Mouse (Mus musculus) kidney, adult 2 months (tissue): ENCODE measurements around the gene Olfr609. TPM values are rescaled to one million over a fixed set of nuclear protein-coding genes. Genes with fewer than 3 reads are reported as not detected.

Experiments
- DNase-seq: peaks from one replicate; pipeline ENCODE4 v3.0.0; 2021
- H3K27ac ChIP-seq: fragments of 200-500 bp; 2 replicates; pipeline ENCODE4 v1.5.1; 2012; ENCODE audit warnings: low read depth, low read length, control low read depth, inconsistent platforms; ENCODE audit not compliant: insufficient read depth
- H3K27me3 ChIP-seq: fragments of 200-500 bp; replicated peaks from 2 replicates; pipeline ENCODE4 v1.6.1; 2012; ENCODE audit warnings: mild to moderate bottlenecking, moderate library complexity, low read length, inconsistent platforms; ENCODE audit not compliant: control insufficient read depth, insufficient read depth
- H3K36me3 ChIP-seq: fragments of 200-500 bp; 2 replicates; pipeline ENCODE4 v1.6.1; 2012; ENCODE audit warnings: mild to moderate bottlenecking, moderate library complexity, low read length, inconsistent platforms; ENCODE audit not compliant: control insufficient read depth, insufficient read depth
- H3K4me1 ChIP-seq: fragments of 200-500 bp; 2 replicates; pipeline ENCODE4 v1.6.1; 2011; ENCODE audit warnings: low read length; ENCODE audit not compliant: control insufficient read depth, insufficient read depth
- H3K4me3 ChIP-seq: fragments of 200-500 bp; 2 replicates; pipeline ENCODE4 v1.5.1; 2011; ENCODE audit warnings: mild to moderate bottlenecking, low read depth, low read length, control low read depth; ENCODE audit not compliant: insufficient read depth
- CTCF ChIP-seq: fragments of 200-500 bp; conservative IDR thresholded peaks from 2 replicates; pipeline ENCODE4 v1.5.1; 2011; ENCODE audit warnings: low read depth, mild to moderate bottlenecking, control low read depth, low read length, moderate library complexity, mixed read lengths; ENCODE audit not compliant: insufficient read depth, insufficient read length
- POLR2A ChIP-seq: fragments of 200-500 bp; IDR thresholded peaks from one replicate; pipeline ENCODE4 v1.6.1; 2011; ENCODE audit warnings: low read depth, low read length, control low read depth
- WGBS: fragments of 180-500 bp; shearing (Covaris S2); methylation state at CpG from one replicate; pipeline ENCODE4 v1.1.7; 2018; 5-methylcytosine and 5-hydroxymethylcytosine counted together
- polyA plus RNA-seq: library from polyadenylated mRNA; depleted of rRNA; stranded (reverse); fragments of >200 nt; gene quantifications from 2 replicates; pipeline ENCODE4 v1.2.3, GENCODE M21; 2012; rRNA removed

Olfr609 gene
- polyA plus RNA-seq, 1 experiment = not detected

DNA sequence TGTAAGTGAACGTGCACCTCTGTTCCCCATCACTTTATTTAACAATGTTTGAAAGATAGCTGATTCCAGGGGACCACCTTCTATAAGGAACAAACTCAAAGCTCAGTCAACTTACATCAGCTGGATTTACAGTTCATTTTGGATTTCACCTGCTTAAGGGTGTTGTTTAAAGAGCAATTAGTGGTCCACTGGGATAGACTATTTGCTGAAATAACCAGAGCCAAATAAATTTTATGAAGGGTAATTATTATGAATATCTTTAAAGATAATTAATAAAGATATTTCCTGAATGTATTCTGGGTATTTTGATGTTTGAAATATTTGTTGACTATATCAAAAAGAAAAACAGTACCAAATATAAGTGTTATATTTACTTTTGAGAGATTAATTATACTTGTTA, 52.5 kb downstream of the Olfr609 start, which contains the start of gene Olfr605:
Olfr605 (minus strand) TSS at position 101 of the 400 bp plus-strand sequence.
- Histone ChIP-seq H3K4me3 (no peak within 1 kb of the TSS), H3K36me3 (no peaks in the 10 kb centered on the region), H3K27ac (no peak within 1 kb of the TSS), H3K27me3 (no peaks in the 10 kb centered on the region), H3K4me1 (no peaks in the 10 kb centered on the region)
- TF ChIP-seq POLR2A (no peak), CTCF (no peak)
- no peak for DNase-seq
- WGBS = 76% methylated on average over 1 of the region's 1 CpGs

Other genes starting within 250 kb of the Olfr609 start
- gene Usp17ld, start 245.6 kb downstream of the Olfr609 start, polyA plus RNA-seq = not detected in 2 replicates
- gene Olfr596, start 192.4 kb downstream of the Olfr609 start, polyA plus RNA-seq = not detected in 2 replicates
- not detected in 2 replicates for gene Olfr597, start 181.7 kb downstream of the Olfr609 start, polyA plus RNA-seq
- not detected in 2 replicates for gene Olfr598, start 174.5 kb downstream of the Olfr609 start, polyA plus RNA-seq
- not detected in 2 replicates for gene Olfr599, start 162.1 kb downstream of the Olfr609 start, polyA plus RNA-seq
- not detected in 2 replicates for gene Olfr600, start 148.4 kb downstream of the Olfr609 start, polyA plus RNA-seq
- not detected in 2 replicates for gene Olfr601, start 135.4 kb downstream of the Olfr609 start, polyA plus RNA-seq
- not detected in 2 replicates for gene Olfr603, start 111.9 kb downstream of the Olfr609 start, polyA plus RNA-seq
- not detected in 2 replicates for gene Usp17lc, start 83.0 kb downstream of the Olfr609 start, polyA plus RNA-seq
- gene Olfr605, start 52.6 kb downstream of the Olfr609 start, polyA plus RNA-seq = not detected in 2 replicates
- gene Olfr606, start 49.0 kb downstream of the Olfr609 start, polyA plus RNA-seq = not detected in 2 replicates
- gene Olfr607, start 33.9 kb downstream of the Olfr609 start, polyA plus RNA-seq = not detected in 2 replicates
- not detected in 2 replicates for gene Olfr608, start 28.2 kb downstream of the Olfr609 start, polyA plus RNA-seq
- gene Olfr610, start 14.1 kb upstream of the Olfr609 start, polyA plus RNA-seq = not detected in 2 replicates
- gene Olfr611, start 22.8 kb upstream of the Olfr609 start, polyA plus RNA-seq = not detected in 2 replicates
- gene Olfr612, start 44.7 kb upstream of the Olfr609 start, polyA plus RNA-seq = not detected in 2 replicates
- gene Olfr613, start 50.0 kb upstream of the Olfr609 start, polyA plus RNA-seq = not detected in 2 replicates
- gene Olfr615, start 58.0 kb upstream of the Olfr609 start, polyA plus RNA-seq = not detected in 2 replicates
- gene Olfr616, start 71.1 kb upstream of the Olfr609 start, polyA plus RNA-seq = not detected in 2 replicates
- gene Olfr617, start 75.0 kb upstream of the Olfr609 start, polyA plus RNA-seq = not detected in 2 replicates
- not detected in 2 replicates for gene Olfr618, start 92.0 kb upstream of the Olfr609 start, polyA plus RNA-seq
- gene Olfr619, start 102.5 kb upstream of the Olfr609 start, polyA plus RNA-seq = not detected in 2 replicates
- not detected in 2 replicates for gene Olfr620, start 114.5 kb upstream of the Olfr609 start, polyA plus RNA-seq
- gene Olfr622, start 144.6 kb upstream of the Olfr609 start, polyA plus RNA-seq = not detected in 2 replicates
- not detected in 2 replicates for gene Olfr623, start 165.6 kb upstream of the Olfr609 start, polyA plus RNA-seq
- not detected in 2 replicates for gene Olfr624, start 173.1 kb upstream of the Olfr609 start, polyA plus RNA-seq
- gene Olfr625-ps1, start 184.7 kb upstream of the Olfr609 start, polyA plus RNA-seq = not detected in 2 replicates
- not detected in 2 replicates for gene Olfr243, start 216.6 kb upstream of the Olfr609 start, polyA plus RNA-seq
- not detected in 2 replicates for gene Olfr628, start 232.3 kb upstream of the Olfr609 start, polyA plus RNA-seq
- not detected in 2 replicates for gene Olfr629, start 246.9 kb upstream of the Olfr609 start, polyA plus RNA-seq